ENCODE assay signal across 19 mouse cellular contexts in genomic region chr13:64257010-64257813, GRCm38 (mm10). TPM values are rescaled to one million over a fixed set of nuclear protein-coding genes. Genes with fewer than 3 reads are reported as not detected.
DNase-seq lines count a peak whose midpoint lies in the region; ATAC-seq and TF ChIP-seq lines count a peak whose summit lies in the region.
"Had no signal": no experiment of that assay in that cellular context is flagged by ENCODE, and none has a peak within 500 bp of the region (broad histone marks: within the 10 kb centered on the region; RNA-seq: fewer than 3 reads in every experiment).

No protein-coding gene starts in this region.

- no peak overlapping the region for H3K4me2 ChIP-seq in kidney, embryonic 15.5 days
- H3K4me2 ChIP-seq in intestine, postnatal 0 days (replicated peaks; ENCODE audit: low read depth): no peak overlapping the region
- H3K4me2 ChIP-seq: heart, embryonic 13.5 days; midbrain, embryonic 15.5 days; stomach, embryonic 15.5 days had no signal

- H3K9ac ChIP-seq in kidney, embryonic 15.5 days: no peak overlapping the region
- H3K9ac ChIP-seq in intestine, postnatal 0 days (ENCODE audit: low read depth, low read length): no peak overlapping the region
- H3K9ac ChIP-seq: heart, embryonic 13.5 days; liver, postnatal 0 days; midbrain, embryonic 15.5 days; stomach, embryonic 15.5 days had no signal

- no peaks in the 10 kb centered on the region for H3K9me3 ChIP-seq in kidney, embryonic 15.5 days (replicated peaks)
- H3K9me3 ChIP-seq in intestine, postnatal 0 days (ENCODE audit: control insufficient read depth): no peaks in the 10 kb centered on the region
- H3K9me3 ChIP-seq: G1E; heart, embryonic 13.5 days; midbrain, embryonic 15.5 days; stomach, embryonic 15.5 days had no signal

- 62% methylated on average over 12 of the region's 12 CpGs for WGBS in kidney, embryonic 15.5 days
- 67% methylated on average over 12 of the region's 12 CpGs for WGBS in intestine, postnatal 0 days

- H3K4me1 ChIP-seq in kidney, embryonic 15.5 days: 0 out of 2 replicates have a peak, but pooled peaks cover 4% of the 10 kb centered on the region
- no peaks in the 10 kb centered on the region for H3K4me1 ChIP-seq in intestine, postnatal 0 days (replicated peaks; ENCODE audit: control insufficient read depth, insufficient read depth, low read length)
- H3K4me1 ChIP-seq: midbrain, embryonic 15.5 days; stomach, embryonic 15.5 days had no signal

- no peak overlapping the region for H3K4me3 ChIP-seq in kidney, embryonic 15.5 days (replicated peaks)
- H3K4me3 ChIP-seq in intestine, postnatal 0 days (ENCODE audit: low read depth, low read length): no peak overlapping the region
- H3K4me3 ChIP-seq: heart, embryonic 13.5 days; midbrain, embryonic 15.5 days; stomach, embryonic 15.5 days had no signal

- H3K36me3 ChIP-seq in kidney, embryonic 15.5 days: no peaks in the 10 kb centered on the region
- no peaks in the 10 kb centered on the region for H3K36me3 ChIP-seq in intestine, postnatal 0 days (ENCODE audit: control insufficient read depth, insufficient read depth)
- H3K36me3 ChIP-seq: G1E; heart, embryonic 13.5 days; midbrain, embryonic 15.5 days; stomach, embryonic 15.5 days had no signal

- no peaks in the 10 kb centered on the region for H3K27me3 ChIP-seq in kidney, embryonic 15.5 days
- no peaks in the 10 kb centered on the region for H3K27me3 ChIP-seq in intestine, postnatal 0 days (replicated peaks; ENCODE audit: control insufficient read depth, insufficient read depth, low read length)
- H3K27me3 ChIP-seq: heart, embryonic 13.5 days; midbrain, embryonic 15.5 days; stomach, embryonic 15.5 days had no signal

- TF ChIP-seq CTCF in intestine, postnatal 0 days (IDR thresholded peaks at IDR 0.05; ENCODE audit: low read depth): no peak

- no peak overlapping the region for H3K27ac ChIP-seq in kidney, embryonic 15.5 days
- no peak overlapping the region for H3K27ac ChIP-seq in intestine, postnatal 0 days (ENCODE audit: low read depth, low read length)
- H3K27ac ChIP-seq: heart, embryonic 13.5 days; macrophage; midbrain, embryonic 15.5 days; stomach, embryonic 15.5 days had no signal

- peak; percentile 69 for ATAC-seq in kidney, embryonic 15.5 days (replicated peaks; ENCODE audit: low FRiP score)
- ATAC-seq in intestine, postnatal 0 days: peak; percentile 69
- no peak for ATAC-seq in erythroid progenitor cell, adult 5-6 weeks (replicated peaks; ENCODE audit: low FRiP score, poor library complexity, severe bottlenecking)
- ATAC-seq: CD4-positive, CD25-positive, alpha-beta regulatory T cell, adult 4 months; forebrain, embryonic 14.5 days; liver, postnatal 0 days; midbrain, embryonic 15.5 days had no signal

- no peak for DNase-seq in kidney, postnatal 10 days
- peak; percentile 28 for DNase-seq in retina, postnatal 1 day
- DNase-seq in retina, embryonic 14.5 days (ENCODE audit: low spot score): no peak
- DNase-seq in frontal cortex, adult 2 months (ENCODE audit: extremely low spot score in 1 of 2, low spot score in 1 of 2): no peak
- DNase-seq: heart, postnatal 36 days; kidney, postnatal 25 days; layer of hippocampus, adult 9-11 months; liver; liver, postnatal 0 days had no signal

RNA-seq across cellular contexts. Expression of gene Cdc14b, which starts 17.9 kb away (rescaled TPM):
- polyA plus RNA-seq in kidney, embryonic 15.5 days (2015; fragmentation: Nextera tagmentation; extraction: Ambion mirVana): 14.8 and 17.5 TPM in 2 replicates
- 15.0 and 17.2 TPM in 2 replicates for polyA plus RNA-seq in intestine, postnatal 0 days (2015; fragmentation: Nextera tagmentation; extraction: Ambion mirVana)
- 0.42 and 0.72 TPM in 2 replicates for total RNA-seq in erythroid progenitor cell, adult 5-6 weeks (2015; ENCODE audit: low replicate concordance)
- 2.7 TPM in 1 of 2 replicates, not detected in the other for total RNA-seq in erythroid progenitor cell, adult 5-6 weeks (2017; ENCODE audit: low replicate concordance)
- polyA plus RNA-seq in frontal cortex, adult 2 months (2012; rRNA removed): 10.6 and 11.8 TPM in 2 replicates

RNA-seq across cellular contexts. Expression of gene Aaed1, which starts 55.3 kb away (rescaled TPM):
- polyA plus RNA-seq in kidney, embryonic 15.5 days (2015; fragmentation: Nextera tagmentation; extraction: Ambion mirVana): 56.5 and 58.1 TPM in 2 replicates
- 28.9 and 29.9 TPM in 2 replicates for polyA plus RNA-seq in intestine, postnatal 0 days (2015; fragmentation: Nextera tagmentation; extraction: Ambion mirVana)
- 4.2 and 11.9 TPM in 2 replicates for total RNA-seq in erythroid progenitor cell, adult 5-6 weeks (2015; ENCODE audit: low replicate concordance)
- 6.2 and 10.5 TPM in 2 replicates for total RNA-seq in erythroid progenitor cell, adult 5-6 weeks (2017; ENCODE audit: low replicate concordance)
- 14.7 and 17.3 TPM in 2 replicates for polyA plus RNA-seq in frontal cortex, adult 2 months (2012; rRNA removed)
